Mouse (Mus musculus) midbrain, postnatal 0 days (tissue): ENCODE data around the gene Nfatc3. TPM values are rescaled to one million over a fixed set of nuclear protein-coding genes. Genes with fewer than 3 reads are reported as not detected.

Source experiments
- ATAC-seq: fragments of 200-750 bp; cut with Nextera tagmentation; 2 replicates; pipeline ENCODE4 v1.8.0; 2017; ENCODE audit warnings: moderate number of reproducible peaks, mild to moderate bottlenecking, moderate TSS enrichment, moderate library complexity; ENCODE audit not compliant: low FRiP score
- DNase-seq: peaks from one replicate; pipeline ENCODE4 v3.0.0-alpha.2; 2015; ENCODE audit warnings: low spot score
- H3K27ac ChIP-seq: fragments of 300-500 bp; sonication (generic); 2 replicates; pipeline ENCODE4 v1.5.1; 2014; ENCODE audit warnings: low read depth, mild to moderate bottlenecking, low read length, mixed read lengths
- H3K27me3 ChIP-seq: fragments of 300-500 bp; sonication (generic); 2 replicates; pipeline ENCODE4 v1.6.1; 2014; ENCODE audit warnings: low read length, control low read depth, mixed read lengths; ENCODE audit not compliant: insufficient read depth
- H3K36me3 ChIP-seq: fragments of 300-500 bp; sonication (generic); 2 replicates; pipeline ENCODE4 v1.6.1; 2014; ENCODE audit warnings: low read length, control low read depth, mixed read lengths; ENCODE audit not compliant: insufficient read depth
- H3K4me1 ChIP-seq: fragments of 300-500 bp; sonication (generic); 2 replicates; pipeline ENCODE4 v1.6.1; 2014; ENCODE audit warnings: mild to moderate bottlenecking, control low read depth, antibody characterized with exemption, low read length, mixed read lengths; ENCODE audit not compliant: insufficient read depth
- H3K4me2 ChIP-seq: fragments of 300-500 bp; sonication (generic); 2 replicates; pipeline ENCODE4 v1.6.1; 2014; ENCODE audit warnings: low read depth, mild to moderate bottlenecking, low read length, mixed read lengths; ENCODE audit not compliant: poor library complexity, severe bottlenecking
- H3K4me3 ChIP-seq: fragments of 300-500 bp; sonication (generic); 2 replicates; pipeline ENCODE4 v1.5.1; 2014; ENCODE audit warnings: low read depth, mild to moderate bottlenecking, low read length, moderate library complexity
- H3K9ac ChIP-seq: fragments of 300-500 bp; sonication (generic); replicated peaks from 2 replicates; pipeline ENCODE4 v1.6.1; 2014; ENCODE audit warnings: mild to moderate bottlenecking, low read length, moderate library complexity, mixed read lengths; ENCODE audit not compliant: poor library complexity, severe bottlenecking
- H3K9me3 ChIP-seq: fragments of 300-500 bp; sonication (generic); 2 replicates; pipeline ENCODE4 v1.6.1; 2016; ENCODE audit warnings: low read length, control low read depth
- CTCF ChIP-seq: IDR thresholded peaks from 2 replicates; pipeline ENCODE4 v1.5.1; 2016; ENCODE audit warnings: antibody characterized with exemption, mild to moderate bottlenecking
- WGBS: fragments of 180-500 bp; shearing (Covaris S2); extraction: QIAGEN DNeasy Blood & Tissue Kit; methylation state at CpG from one replicate; pipeline ENCODE4 v1.1.7; 2014; 5-methylcytosine and 5-hydroxymethylcytosine counted together
- polyA plus RNA-seq: library from polyadenylated mRNA; unstranded; fragments of >200 nt; fragmentation: Nextera tagmentation; extraction: Ambion mirVana; gene quantifications from 2 replicates; pipeline ENCODE4 v1.2.1, GENCODE M21; 2015
- total RNA-seq: library from RNA; depleted of rRNA; stranded (reverse); fragments of >200 nt; gene quantifications from 2 replicates; pipeline ENCODE4 v1.2.3, GENCODE M21; 2014

Nfatc3 gene
- total and polyA plus RNA-seq, 2 experiments from 2014 or later: 2.7 to 18.0 TPM

GRCm38 (mm10) chr8:106044151-106044550 lies 14.5 kb upstream of the Nfatc3 start:
- 81% methylated on average over 3 of the region's 3 CpGs for WGBS
- Histone ChIP-seq H3K27me3 (no peaks in the 10 kb centered on the region), H3K9me3 (no peaks in the 10 kb centered on the region), H3K4me3 (no peak overlapping the region), H3K4me2 (no peak overlapping the region), H3K4me1 (no peaks in the 10 kb centered on the region), H3K27ac (no peak overlapping the region), H3K9ac (no peak overlapping the region), H3K36me3 (peaks cover 20% of the 10 kb centered on the region)
- no peak for TF ChIP-seq CTCF
- DNase-seq: no peak
- ATAC-seq: no peak

- H3K36me3 ChIP-seq: peaks cover 31% of the 10 kb centered on the region
- no peak for DNase-seq
- no peak overlapping the region for H3K4me2 ChIP-seq
- H3K9me3 ChIP-seq: no peaks in the 10 kb centered on the region
- H3K9ac ChIP-seq: no peak overlapping the region
- H3K4me3 ChIP-seq: no peak overlapping the region
- 92% methylated on average over 11 of the region's 11 CpGs for WGBS
- no peaks in the 10 kb centered on the region for H3K27me3 ChIP-seq
- no peak overlapping the region for H3K27ac ChIP-seq
- no peaks in the 10 kb centered on the region for H3K4me1 ChIP-seq
- TF ChIP-seq CTCF: no peak
- no peak for ATAC-seq
Observed at GRCm38 (mm10) chr8:106046872-106047559, 11.6 kb upstream of the Nfatc3 start.

GRCm38 (mm10) chr8:106047854-106048630 lies 10.6 kb upstream of the Nfatc3 start:
- no peak for TF ChIP-seq CTCF
- Histone ChIP-seq H3K9ac (no peak overlapping the region), H3K4me1 (no peaks in the 10 kb centered on the region), H3K27ac (no peak overlapping the region), H3K4me3 (no peak overlapping the region), H3K27me3 (no peaks in the 10 kb centered on the region), H3K4me2 (no peak overlapping the region), H3K36me3 (peaks cover 41% of the 10 kb centered on the region), H3K9me3 (no peaks in the 10 kb centered on the region)
- 88% methylated on average over 5 of the region's 5 CpGs for WGBS
- DNase-seq (no peak), ATAC-seq (no peak)

GRCm38 (mm10) chr8:106049840-106050239 lies 8.8 kb upstream of the Nfatc3 start:
- no peak overlapping the region for H3K4me3 ChIP-seq
- TF ChIP-seq CTCF: no peak
- no peak overlapping the region for H3K9ac ChIP-seq
- H3K4me1 ChIP-seq: no peaks in the 10 kb centered on the region
- no peaks in the 10 kb centered on the region for H3K9me3 ChIP-seq
- H3K36me3 ChIP-seq: peaks cover 40% of the 10 kb centered on the region
- no peaks in the 10 kb centered on the region for H3K27me3 ChIP-seq
- ATAC-seq: no peak
- H3K27ac ChIP-seq: no peak overlapping the region
- WGBS: 86% methylated on average over 6 of the region's 6 CpGs
- no peak for DNase-seq
- H3K4me2 ChIP-seq: no peak overlapping the region

DNA sequence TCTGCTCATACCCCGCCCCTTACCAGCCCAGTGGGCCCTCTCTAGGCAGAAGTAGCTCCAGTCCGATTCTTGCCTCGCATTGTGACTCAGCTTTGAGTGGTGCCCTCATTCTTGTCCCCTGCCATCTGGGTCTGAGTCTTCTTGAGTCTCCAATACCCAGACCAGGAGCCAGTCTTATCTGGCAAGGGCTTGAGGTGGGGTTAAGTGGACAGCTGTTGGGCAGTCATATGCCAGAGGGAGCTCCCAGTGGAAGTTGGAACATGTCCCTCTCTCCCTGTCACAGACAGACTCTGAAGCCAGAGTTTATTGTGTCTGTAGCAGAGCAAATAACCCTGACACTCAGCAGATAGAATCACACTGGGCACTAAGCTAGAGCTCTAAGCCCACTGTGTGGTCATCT lies 7.6 kb upstream of the Nfatc3 start:
- H3K9me3 ChIP-seq: no peaks in the 10 kb centered on the region
- no peaks in the 10 kb centered on the region for H3K4me1 ChIP-seq
- DNase-seq (no peak), ATAC-seq (no peak)
- no peak overlapping the region for H3K4me3 ChIP-seq
- peaks cover 36% of the 10 kb centered on the region for H3K36me3 ChIP-seq
- H3K9ac ChIP-seq: no peak overlapping the region
- 91% methylated on average over 3 of the region's 3 CpGs for WGBS
- no peak for TF ChIP-seq CTCF
- H3K4me2 ChIP-seq: no peak overlapping the region
- H3K27me3 ChIP-seq: no peaks in the 10 kb centered on the region
- no peak overlapping the region for H3K27ac ChIP-seq

- no peak for ATAC-seq
- no peaks in the 10 kb centered on the region for H3K9me3 ChIP-seq
Observed at GRCm38 (mm10) chr8:106052510-106053089, 6.0 kb upstream of the Nfatc3 start.

More at GRCm38 (mm10) chr8:106052510-106053089, 6.0 kb upstream of the Nfatc3 start:
- Histone ChIP-seq H3K27me3 (no peaks in the 10 kb centered on the region), H3K4me1 (no peaks in the 10 kb centered on the region), H3K4me3 (no peak overlapping the region), H3K27ac (no peak overlapping the region), H3K9ac (no peak overlapping the region), H3K4me2 (no peak overlapping the region), H3K36me3 (peaks cover 36% of the 10 kb centered on the region)
- no peak for DNase-seq
- TF ChIP-seq CTCF: no peak
- WGBS: 92% methylated on average over 9 of the region's 9 CpGs
